Mouse (Mus musculus): Measurements from ENCODE around the gene Defa37.
"Not testable (repeated sequence)": the region's sequence is repeated elsewhere in the genome, so short reads cannot be mapped to it uniquely, and the experiment has no call there.

Gene Defa37

GRCm38 (mm10) chr8:21565086-21565485 lies at the start of gene Defa37:
Gene Defa37 (plus strand): TSS chr8:21565386.
- H3K36me3 ChIP-seq (ENCODE audit: control insufficient read depth, insufficient read depth, low read length, poor library complexity, severe bottlenecking); DNase-seq (ENCODE audit: low read depth, low spot score); H3K27me3 ChIP-seq (ENCODE audit: control insufficient read depth, insufficient read depth, low read length, poor library complexity, severe bottlenecking): not testable (repeated sequence)

- not testable (repeated sequence) for DNase-seq (ENCODE audit: low read depth, low spot score)
These were observed 36.5 kb upstream of the Defa37 start, which contains the start of gene Defa32 for GRCm38 (mm10) chr8:21528732-21529131. Gene Defa32 (plus strand): TSS chr8:21529032.

GRCm38 (mm10) chr8:21582706-21583105 lies 17.5 kb downstream of the Defa37 start, which contains the start of gene Defa28:
Gene Defa28 (plus strand): TSS chr8:21583006.
- not testable (repeated sequence) for H3K27me3 ChIP-seq (ENCODE audit: control insufficient read depth, insufficient read depth, low read length, poor library complexity, severe bottlenecking); DNase-seq (ENCODE audit: low read depth, low spot score); H3K36me3 ChIP-seq (ENCODE audit: control insufficient read depth, insufficient read depth, low read length, poor library complexity, severe bottlenecking)

More at GRCm38 (mm10) chr8:21528732-21529131, 36.5 kb upstream of the Defa37 start, which contains the start of gene Defa32:
- H3K27me3 ChIP-seq (ENCODE audit: control insufficient read depth, insufficient read depth, low read length, poor library complexity, severe bottlenecking); H3K36me3 ChIP-seq (ENCODE audit: control insufficient read depth, insufficient read depth, low read length, poor library complexity, severe bottlenecking): not testable (repeated sequence)

DNA sequence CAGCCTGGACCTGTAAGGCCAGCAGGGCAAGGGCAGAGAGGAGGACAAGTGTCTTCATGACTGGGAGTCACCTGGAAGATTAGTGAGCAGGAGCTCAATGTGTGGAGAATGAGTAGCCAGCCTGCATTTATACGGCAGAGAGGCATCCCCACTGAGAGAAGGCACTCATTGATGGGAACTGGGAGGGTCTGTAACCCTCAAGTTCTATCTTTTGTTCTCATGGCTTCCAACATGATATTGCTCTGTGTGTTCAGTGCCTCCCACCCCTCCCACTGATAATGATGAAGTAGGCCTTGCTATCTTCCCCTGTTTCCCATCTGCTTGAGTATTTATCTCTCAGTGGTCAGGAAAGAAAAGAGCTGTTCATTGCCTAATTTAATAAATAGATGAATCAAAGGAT lies 29.2 kb downstream of the Defa37 start, which contains the start of gene Gm7861:
Gene Gm7861, minus strand, starts transcription at position 101 of the 400 bp plus-strand sequence.
- DNase-seq (ENCODE audit: low read depth, low spot score); H3K27me3 ChIP-seq (ENCODE audit: control insufficient read depth, insufficient read depth, low read length, poor library complexity, severe bottlenecking); H3K36me3 ChIP-seq (ENCODE audit: control insufficient read depth, insufficient read depth, low read length, poor library complexity, severe bottlenecking): not testable (repeated sequence)

All from splenic B cell, adult 2 months (primary cell).